Mouse (Mus musculus): ENCODE data around the gene Mfsd12. TPM values are rescaled to one million over a fixed set of nuclear protein-coding genes. Genes with fewer than 3 reads are reported as not detected.

Mfsd12 gene
- polyA plus RNA-seq, 1 experiment from 2014 or later: 9.3 TPM

- DNase-seq (ENCODE audit: low spot score): no peak
- peaks cover 68% of the 10 kb centered on the region for H3K36me3 ChIP-seq
- H3K9me3 ChIP-seq (replicated peaks): no peaks in the 10 kb centered on the region
- H3K4me1 ChIP-seq: peaks cover 48% of the 10 kb centered on the region
- H3K27ac ChIP-seq (replicated peaks): peak overlapping the region; percentile 97
- H3K4me3 ChIP-seq: peak overlapping the region; percentile 98
- WGBS: 4% methylated on average over 20 of the region's 20 CpGs
- H3K27me3 ChIP-seq (ENCODE audit: low read depth, poor library complexity, severe bottlenecking): 0 out of 2 replicates have a peak, but pooled peaks cover 2% of the 10 kb centered on the region
These were observed 35.9 kb upstream of the Mfsd12 start for GRCm38 (mm10) chr10:81321436-81321835.

- H3K27ac ChIP-seq (replicated peaks): no peak overlapping the region
- no peaks in the 10 kb centered on the region for H3K9me3 ChIP-seq (replicated peaks)
- peaks cover 70% of the 10 kb centered on the region for H3K36me3 ChIP-seq
- no peak for DNase-seq (ENCODE audit: low spot score)
- H3K27me3 ChIP-seq (ENCODE audit: low read depth, poor library complexity, severe bottlenecking): no peaks in the 10 kb centered on the region
- WGBS: 96% methylated on average over 27 of the region's 27 CpGs
- H3K4me3 ChIP-seq: peak overlapping the region; percentile 98
- peaks cover 44% of the 10 kb centered on the region for H3K4me1 ChIP-seq
These were observed 34.8 kb upstream of the Mfsd12 start for GRCm38 (mm10) chr10:81322444-81322843.

- H3K4me3 ChIP-seq: peak overlapping the region; percentile 98; the same call in 1 of the 2 replicates
- no peak for DNase-seq (ENCODE audit: low spot score)
These were observed 34.0 kb upstream of the Mfsd12 start for GRCm38 (mm10) chr10:81323141-81323775.

GRCm38 (mm10) chr10:81323791-81324530 lies 33.3 kb upstream of the Mfsd12 start:
- Histone ChIP-seq H3K4me3 (peak overlapping the region; percentile 20; the same call in 1 of the 2 replicates), H3K9me3 (replicated peaks) (no peaks in the 10 kb centered on the region), H3K36me3 (peaks cover 66% of the 10 kb centered on the region), H3K27ac (replicated peaks) (no peak overlapping the region), H3K27me3 (ENCODE audit: low read depth, poor library complexity, severe bottlenecking) (no peaks in the 10 kb centered on the region), H3K4me1 (peaks cover 43% of the 10 kb centered on the region)
- WGBS: 96% methylated on average over 18 of the region's 18 CpGs
- DNase-seq (ENCODE audit: low spot score): no peak

More at GRCm38 (mm10) chr10:81323141-81323775, 34.0 kb upstream of the Mfsd12 start:
- no peaks in the 10 kb centered on the region for H3K9me3 ChIP-seq (replicated peaks)
- H3K27ac ChIP-seq (replicated peaks): no peak overlapping the region
- 95% methylated on average over 23 of the region's 23 CpGs for WGBS
- no peaks in the 10 kb centered on the region for H3K27me3 ChIP-seq (ENCODE audit: low read depth, poor library complexity, severe bottlenecking)
- H3K36me3 ChIP-seq: peaks cover 70% of the 10 kb centered on the region
- H3K4me1 ChIP-seq: peaks cover 44% of the 10 kb centered on the region

- Histone ChIP-seq H3K9me3 (replicated peaks) (no peaks in the 10 kb centered on the region), H3K27ac (replicated peaks) (no peak overlapping the region), H3K4me1 (peaks cover 44% of the 10 kb centered on the region), H3K27me3 (ENCODE audit: low read depth, poor library complexity, severe bottlenecking) (peaks cover 2% of the 10 kb centered on the region; the same call in 1 of the 2 replicates), H3K4me3 (no peak overlapping the region), H3K36me3 (peaks cover 69% of the 10 kb centered on the region)
- DNase-seq (ENCODE audit: low spot score): no peak
- WGBS: 96% methylated on average over 21 of the region's 21 CpGs
These were observed 32.1 kb upstream of the Mfsd12 start for GRCm38 (mm10) chr10:81325176-81325575.

DNA sequence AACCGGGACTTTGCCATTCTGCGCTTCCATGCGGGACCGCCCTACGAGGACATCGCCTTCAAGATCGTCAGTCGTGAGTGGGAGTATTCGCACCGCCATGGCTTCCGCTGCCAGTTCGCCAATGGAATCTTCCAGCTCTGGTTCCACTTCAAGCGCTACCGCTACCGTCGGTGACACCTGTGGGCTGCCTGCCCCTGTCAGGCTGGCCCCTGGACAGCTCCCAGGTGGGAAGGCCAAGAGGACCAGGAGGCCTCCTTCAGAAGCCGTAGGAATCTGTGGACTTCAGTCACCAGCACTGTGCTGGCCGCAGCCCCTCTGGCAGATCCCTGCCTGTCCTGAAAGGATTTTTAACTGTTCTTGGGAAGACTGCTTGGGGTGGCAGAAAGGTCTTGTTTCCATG lies 31.5 kb upstream of the Mfsd12 start:
- Histone ChIP-seq H3K9me3 (replicated peaks) (no peaks in the 10 kb centered on the region), H3K27me3 (ENCODE audit: low read depth, poor library complexity, severe bottlenecking) (peaks cover 8% of the 10 kb centered on the region; the same call in 1 of the 2 replicates), H3K4me3 (no peak overlapping the region), H3K36me3 (peaks cover 69% of the 10 kb centered on the region), H3K4me1 (peaks cover 45% of the 10 kb centered on the region), H3K27ac (replicated peaks) (no peak overlapping the region)
- DNase-seq (ENCODE audit: low spot score): no peak
- 97% methylated on average over 18 of the region's 18 CpGs for WGBS

- no peak overlapping the region for H3K4me3 ChIP-seq
- DNase-seq (ENCODE audit: low spot score): no peak
- peaks cover 17% of the 10 kb centered on the region for H3K27me3 ChIP-seq (ENCODE audit: low read depth, poor library complexity, severe bottlenecking)
- peaks cover 69% of the 10 kb centered on the region for H3K36me3 ChIP-seq
- H3K4me1 ChIP-seq: peaks cover 40% of the 10 kb centered on the region
- H3K27ac ChIP-seq (replicated peaks): no peak overlapping the region; the same call in 1 of the 2 replicates
- no peaks in the 10 kb centered on the region for H3K9me3 ChIP-seq (replicated peaks)
- 81% methylated on average over 6 of the region's 6 CpGs for WGBS
These were observed 30.4 kb upstream of the Mfsd12 start for GRCm38 (mm10) chr10:81326858-81327257.

GRCm38 (mm10) chr10:81327959-81328358 lies 29.3 kb upstream of the Mfsd12 start:
- 58% methylated on average over 2 of the region's 2 CpGs for WGBS
- peak overlapping the region; percentile 47 for H3K27ac ChIP-seq (replicated peaks)

DNA sequence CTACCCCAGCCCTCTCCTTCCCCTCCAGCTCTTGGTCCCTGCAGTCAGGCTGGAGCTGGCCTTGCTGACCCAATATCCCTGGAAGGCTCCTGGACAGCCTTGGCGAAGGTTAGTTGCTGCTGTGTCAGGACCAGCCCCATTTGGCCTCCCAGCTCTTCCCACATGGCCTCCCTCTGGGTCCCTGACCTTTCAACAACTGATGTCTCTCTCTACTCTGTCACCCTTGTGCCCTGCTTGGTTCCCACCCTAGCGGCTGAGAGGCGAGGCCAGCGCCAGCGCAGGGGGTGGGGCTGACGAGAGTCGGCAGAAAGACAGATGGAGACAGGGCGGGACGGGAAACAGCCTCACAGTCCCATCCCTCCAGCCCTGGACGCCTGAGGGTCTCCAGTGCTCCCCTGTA lies 28.9 kb upstream of the Mfsd12 start, which contains the start of gene Tbxa2r:
TSS of gene Tbxa2r (plus strand) at position 346 of the 400 bp plus-strand sequence.
- H3K27ac ChIP-seq (replicated peaks): peak within 1 kb of the TSS; percentile 47
- no peak for DNase-seq (ENCODE audit: low spot score)
- peaks cover 55% of the 10 kb centered on the region for H3K36me3 ChIP-seq
- peaks cover 42% of the 10 kb centered on the region for H3K4me1 ChIP-seq
- H3K27me3 ChIP-seq (ENCODE audit: low read depth, poor library complexity, severe bottlenecking): peaks cover 32% of the 10 kb centered on the region
- WGBS: 26% methylated on average over 10 of the region's 10 CpGs
- no peaks in the 10 kb centered on the region for H3K9me3 ChIP-seq (replicated peaks)
- H3K4me3 ChIP-seq: peak within 1 kb of the TSS; percentile 11; the same call in 1 of the 2 replicates

More at GRCm38 (mm10) chr10:81327959-81328358, 29.3 kb upstream of the Mfsd12 start:
- Histone ChIP-seq H3K4me1 (peaks cover 40% of the 10 kb centered on the region), H3K36me3 (peaks cover 60% of the 10 kb centered on the region), H3K4me3 (peak overlapping the region; percentile 11; the same call in 1 of the 2 replicates), H3K27me3 (ENCODE audit: low read depth, poor library complexity, severe bottlenecking) (peaks cover 28% of the 10 kb centered on the region), H3K9me3 (replicated peaks) (no peaks in the 10 kb centered on the region)
- DNase-seq (ENCODE audit: low spot score): no peak

GRCm38 (mm10) chr10:81329194-81329975 lies 27.9 kb upstream of the Mfsd12 start:
- WGBS: 79% methylated on average over 10 of the region's 10 CpGs
- Histone ChIP-seq H3K4me1 (peaks cover 45% of the 10 kb centered on the region), H3K27ac (replicated peaks) (peak overlapping the region; percentile 33; the same call in 1 of the 2 replicates), H3K27me3 (ENCODE audit: low read depth, poor library complexity, severe bottlenecking) (peaks cover 41% of the 10 kb centered on the region), H3K36me3 (peaks cover 45% of the 10 kb centered on the region), H3K4me3 (0 out of 2 replicates have a peak overlapping the region, but pooled peaks have one; percentile 1), H3K9me3 (replicated peaks) (no peaks in the 10 kb centered on the region)
- no peak for DNase-seq (ENCODE audit: low spot score)

- WGBS: 71% methylated on average over 4 of the region's 4 CpGs
- Histone ChIP-seq H3K4me3 (no peak overlapping the region), H3K9me3 (replicated peaks) (no peaks in the 10 kb centered on the region), H3K27me3 (ENCODE audit: low read depth, poor library complexity, severe bottlenecking) (peaks cover 47% of the 10 kb centered on the region), H3K27ac (replicated peaks) (peak overlapping the region; percentile 33; the same call in 1 of the 2 replicates), H3K4me1 (peaks cover 52% of the 10 kb centered on the region), H3K36me3 (peaks cover 39% of the 10 kb centered on the region)
- DNase-seq (ENCODE audit: low spot score): no peak
These were observed 27.3 kb upstream of the Mfsd12 start for GRCm38 (mm10) chr10:81330007-81330406.

GRCm38 (mm10) chr10:81332277-81332676 lies 25.0 kb upstream of the Mfsd12 start:
- 13% methylated on average over 29 of the region's 29 CpGs for WGBS
- Histone ChIP-seq H3K27ac (replicated peaks) (peak overlapping the region; percentile 61), H3K36me3 (peaks cover 16% of the 10 kb centered on the region), H3K4me1 (peaks cover 62% of the 10 kb centered on the region), H3K4me3 (peak overlapping the region; percentile 36), H3K9me3 (replicated peaks) (no peaks in the 10 kb centered on the region), H3K27me3 (ENCODE audit: low read depth, poor library complexity, severe bottlenecking) (peaks cover 60% of the 10 kb centered on the region)
- no peak for DNase-seq (ENCODE audit: low spot score)

Measured in midbrain, embryonic 10.5 days (tissue).